Mouse (Mus musculus) left cerebral cortex, adult 8-10 months (tissue): ENCODE data around the gene Irak1bp1. TPM values are rescaled to one million over a fixed set of nuclear protein-coding genes. Genes with fewer than 3 reads are reported as not detected.

Experiments used
- DNase-seq, 2 experiments: peaks; one replicate each; pipeline ENCODE4 v3.0.0; 2022; ENCODE audit warnings: low spot score in 2 of 2
- total RNA-seq, 4 experiments: library from RNA; stranded (reverse); gene quantifications; 2 replicates each; pipeline ENCODE4 v1.2.4; 2022

Gene Irak1bp1
- total RNA-seq = 10 to 100 TPM; 15.0 to 17.6 (median 16.6) TPM

DNA sequence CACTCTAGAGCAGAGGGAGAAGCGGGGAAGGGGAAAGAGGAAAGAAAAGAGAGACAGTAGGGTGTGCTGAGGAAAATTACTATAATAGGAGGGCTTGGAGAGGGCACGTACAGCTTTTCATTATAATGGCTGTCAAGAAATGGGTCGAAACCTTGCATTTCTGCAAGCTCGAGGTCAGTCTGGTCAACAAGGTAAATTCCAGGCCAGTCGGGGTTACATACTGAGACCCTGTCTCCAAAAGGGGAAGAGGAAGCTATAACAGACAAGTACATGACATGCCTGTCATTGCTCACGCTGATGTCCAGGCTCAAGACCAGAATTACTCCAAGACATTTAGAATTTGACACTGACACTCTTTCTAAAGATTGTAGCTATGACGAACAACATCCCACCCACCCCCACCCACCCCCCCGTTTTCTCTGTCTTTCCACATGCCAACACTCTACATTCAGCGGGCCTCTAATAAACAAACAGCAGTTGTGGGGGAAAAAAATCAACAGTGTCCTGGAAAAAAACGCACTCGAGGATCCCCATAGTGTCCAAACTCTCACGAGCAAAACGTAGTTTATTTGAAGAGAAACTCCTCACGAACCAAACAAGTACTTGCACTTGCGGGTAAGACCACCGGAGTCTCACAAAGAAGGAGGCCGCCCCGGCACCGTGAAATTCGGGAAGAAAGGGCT lies at the start of gene Irak1bp1:
TSS of gene Irak1bp1 (plus strand) at position 534 of the 683 bp plus-strand sequence.
- DNase-seq = no peak

DNA sequence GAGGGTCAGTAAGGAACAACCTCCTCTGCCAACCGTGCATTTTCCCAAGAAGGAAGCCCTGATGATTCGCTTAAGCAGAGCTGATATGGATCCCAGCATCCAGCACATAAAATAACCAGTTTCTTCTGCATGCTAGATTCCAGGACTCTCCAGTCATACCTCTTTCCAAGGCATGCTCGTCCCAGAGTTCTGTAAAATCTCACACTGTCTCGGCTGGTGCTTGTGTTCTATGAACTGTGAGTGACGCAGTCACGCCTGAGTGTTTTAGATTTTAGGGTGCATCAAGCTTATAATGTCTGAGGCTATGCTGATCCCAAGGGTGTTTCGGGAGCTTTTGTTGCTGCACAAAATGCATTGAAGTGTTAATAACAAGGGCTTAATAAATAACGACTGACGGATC lies 41.0 kb upstream of the Irak1bp1 start:
- DNase-seq = no peak

DNA sequence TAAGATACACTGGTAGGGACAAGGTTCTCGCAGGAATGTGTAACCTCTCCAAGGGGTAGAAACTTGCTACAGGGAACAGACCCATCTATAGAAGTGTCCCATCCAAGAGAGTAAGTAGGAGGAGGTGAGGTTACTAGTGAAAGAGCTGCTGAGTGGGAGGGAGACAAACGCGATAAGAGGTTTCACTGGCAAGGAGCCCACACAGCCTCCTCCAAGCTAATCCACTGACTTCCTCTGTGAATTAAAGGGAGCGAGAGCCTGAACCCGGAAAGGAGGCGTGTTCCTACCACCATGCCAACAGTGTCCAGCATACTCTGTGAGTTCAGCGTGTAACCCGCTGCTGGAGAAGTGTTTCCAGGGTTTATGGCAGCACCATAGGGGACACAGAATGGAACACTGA lies 29.0 kb upstream of the Irak1bp1 start:
- no peak for DNase-seq

DNA sequence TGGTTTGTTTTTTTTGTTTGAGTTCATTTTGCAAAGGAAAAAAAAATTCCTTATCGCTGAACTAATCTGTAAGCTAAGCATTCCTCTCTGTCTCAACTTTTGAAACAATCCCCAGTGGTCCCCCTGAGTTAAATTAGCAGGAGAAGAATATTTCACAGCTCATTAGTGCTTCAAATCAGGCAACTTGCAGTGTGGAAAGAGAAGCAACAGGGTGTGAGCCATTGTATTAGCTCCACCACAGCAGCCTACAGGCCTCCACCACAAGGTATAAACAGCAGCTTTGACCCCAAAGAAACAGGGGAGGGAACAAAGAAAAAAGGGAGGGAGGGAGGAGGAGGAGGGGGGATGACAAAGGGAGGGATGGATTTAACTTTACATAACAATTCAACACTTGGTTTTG lies 22.2 kb upstream of the Irak1bp1 start:
- DNase-seq = no peak

DNA sequence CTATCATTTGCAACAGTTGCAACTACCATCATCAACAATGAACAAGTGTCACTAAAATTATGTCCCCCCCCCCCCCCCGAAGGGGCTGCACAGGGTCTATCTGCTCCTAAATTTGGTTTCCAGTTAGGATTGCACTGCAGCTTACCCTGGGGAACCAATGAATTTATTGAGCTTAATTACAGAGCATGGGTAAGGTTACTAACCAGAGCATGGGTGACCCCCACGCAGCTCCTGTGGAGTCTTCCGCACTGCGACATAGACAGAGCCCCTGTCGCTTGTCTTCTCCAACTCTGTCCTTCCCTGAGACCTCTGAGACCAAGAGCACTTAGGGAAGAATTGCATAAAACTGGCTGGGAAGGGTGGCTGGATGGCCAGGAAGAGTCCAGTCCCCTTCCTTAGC lies 21.7 kb upstream of the Irak1bp1 start:
- DNase-seq = no peak

DNA sequence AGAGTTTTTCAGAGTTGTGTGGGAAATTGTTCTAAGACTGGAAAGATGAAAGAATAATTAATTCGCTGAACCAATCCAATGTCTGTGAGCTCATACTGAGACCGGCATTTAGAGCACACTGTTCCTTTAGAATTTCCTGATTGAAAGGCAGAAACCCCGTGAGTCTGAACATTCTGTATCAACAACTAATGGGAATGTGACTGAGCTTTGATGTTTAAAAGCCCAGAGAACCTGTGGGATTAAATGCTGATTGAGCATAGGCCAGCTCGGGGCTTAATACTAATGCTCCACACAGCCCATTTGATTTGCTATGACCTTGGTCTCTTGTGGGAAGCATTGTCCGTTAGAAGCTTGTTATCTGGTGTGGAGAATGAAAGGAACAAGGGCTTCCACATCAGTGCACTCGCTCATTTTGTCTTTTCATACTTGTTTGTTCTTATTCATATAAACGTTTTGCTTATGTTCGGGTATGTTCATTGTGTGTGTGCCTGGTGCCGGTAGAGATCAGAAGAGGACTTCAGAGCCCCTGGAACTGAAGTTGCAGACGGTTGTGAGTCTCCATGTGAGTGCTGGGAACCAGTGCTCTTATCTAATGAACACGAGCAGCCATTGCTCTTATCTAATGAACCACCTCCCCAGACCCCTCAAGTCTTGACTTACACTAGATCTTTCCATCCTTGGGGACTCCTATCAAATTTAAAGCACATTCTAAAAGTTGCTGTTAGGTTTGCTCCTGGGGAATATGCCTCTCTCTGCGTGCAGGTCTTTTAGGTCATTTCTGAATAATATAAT lies 17.0 kb upstream of the Irak1bp1 start:
- no peak for DNase-seq

DNA sequence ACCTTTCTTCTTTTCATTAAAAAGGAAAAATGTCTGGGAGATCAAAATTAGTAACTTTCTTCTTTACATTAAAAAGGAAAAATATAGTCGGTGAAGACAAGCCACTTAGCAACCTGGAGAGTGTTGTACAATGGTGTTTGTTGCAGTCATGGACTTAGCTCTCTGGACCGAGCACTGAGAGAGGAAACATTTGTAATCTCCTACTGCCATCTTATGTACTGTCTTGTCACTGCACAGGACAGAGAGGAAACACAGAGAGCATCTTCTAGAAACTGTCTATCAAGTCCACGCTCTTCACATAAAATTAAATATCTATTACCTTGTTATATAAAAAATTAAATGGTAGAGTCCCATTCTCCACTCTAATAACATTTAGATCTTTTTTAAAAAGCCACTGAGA lies 14.8 kb upstream of the Irak1bp1 start:
- DNase-seq = no peak

DNA sequence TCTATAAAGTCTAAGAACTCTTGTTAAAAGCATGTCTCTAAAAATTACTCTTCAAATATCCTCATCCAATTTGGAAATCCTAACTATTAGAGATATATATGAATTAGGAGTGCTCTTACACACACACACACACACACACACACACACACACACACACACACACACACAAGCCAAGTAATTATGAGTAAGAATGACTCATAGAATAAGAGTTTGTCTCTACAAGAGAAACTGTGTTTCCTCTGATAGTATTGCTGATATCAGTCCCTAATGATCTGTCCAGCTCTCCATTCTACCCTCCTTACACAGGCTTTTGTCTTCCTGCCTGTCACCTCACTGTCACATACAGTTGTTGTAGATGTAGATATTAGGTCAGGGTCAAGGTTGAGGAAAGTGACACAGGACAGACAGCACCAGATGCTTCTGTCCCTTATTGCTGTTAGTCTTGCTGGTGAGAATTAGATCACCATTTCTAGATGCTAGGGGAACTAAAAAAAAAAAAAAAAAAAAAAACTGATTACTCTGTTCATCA lies 14.0 kb upstream of the Irak1bp1 start:
- no peak for DNase-seq

DNA sequence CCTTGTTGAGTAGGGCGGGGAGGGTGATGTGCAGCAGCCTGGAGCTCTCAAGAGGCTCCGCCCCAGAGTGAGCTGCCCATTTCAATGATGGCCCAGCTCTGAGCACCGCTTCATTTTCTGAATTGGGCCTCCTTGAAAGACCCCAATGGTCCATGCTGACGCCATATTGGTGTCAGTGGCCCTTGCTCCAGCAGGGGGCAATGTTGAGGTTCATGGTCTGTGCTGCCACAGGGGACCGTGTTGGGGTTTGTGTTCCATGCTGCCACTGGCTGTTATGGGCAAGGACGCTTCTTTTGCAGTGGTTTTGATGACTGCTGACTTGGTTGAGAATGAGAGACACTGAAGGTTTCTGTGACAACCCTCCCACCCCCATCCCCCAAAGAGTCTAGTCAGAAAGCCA lies 2.9 kb upstream of the Irak1bp1 start:
- DNase-seq = no peak

DNA sequence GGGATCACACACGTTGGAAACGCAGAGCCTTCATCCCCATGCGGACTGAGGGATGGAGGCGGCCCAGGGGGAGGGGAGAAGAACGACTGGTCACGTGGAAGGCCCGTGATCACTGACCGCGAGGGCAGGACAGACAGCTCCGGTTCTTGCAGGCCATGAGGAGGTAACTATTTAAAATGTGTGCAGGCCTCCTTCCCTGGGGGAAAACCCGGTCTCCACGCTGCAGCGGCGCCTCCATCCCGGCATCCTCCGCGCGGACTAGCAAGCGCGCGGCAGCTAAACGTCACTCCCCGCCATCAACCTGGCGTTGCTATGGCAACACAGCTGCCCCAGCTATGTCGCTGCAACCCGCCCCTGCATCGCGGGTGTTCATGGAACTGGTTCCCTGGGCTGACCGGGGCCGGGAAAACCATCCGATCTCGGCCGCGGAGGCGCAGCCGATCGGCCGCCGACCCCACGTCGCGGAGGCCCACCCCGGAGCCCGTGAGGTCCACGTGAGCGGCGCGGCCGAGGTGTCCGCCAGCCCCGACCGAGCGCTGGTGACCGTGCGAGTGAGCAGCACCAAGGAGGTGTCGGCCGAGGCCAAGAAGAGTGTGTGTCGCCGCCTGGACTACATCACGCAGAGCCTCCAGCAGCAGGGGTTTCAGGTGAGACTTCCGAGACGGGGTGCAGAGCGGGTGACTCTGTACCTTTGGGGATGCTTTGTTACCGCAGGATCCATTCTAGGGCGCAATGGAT lies 522 bp downstream of the Irak1bp1 start:
- peak; percentile 82 to 91 for DNase-seq

DNA sequence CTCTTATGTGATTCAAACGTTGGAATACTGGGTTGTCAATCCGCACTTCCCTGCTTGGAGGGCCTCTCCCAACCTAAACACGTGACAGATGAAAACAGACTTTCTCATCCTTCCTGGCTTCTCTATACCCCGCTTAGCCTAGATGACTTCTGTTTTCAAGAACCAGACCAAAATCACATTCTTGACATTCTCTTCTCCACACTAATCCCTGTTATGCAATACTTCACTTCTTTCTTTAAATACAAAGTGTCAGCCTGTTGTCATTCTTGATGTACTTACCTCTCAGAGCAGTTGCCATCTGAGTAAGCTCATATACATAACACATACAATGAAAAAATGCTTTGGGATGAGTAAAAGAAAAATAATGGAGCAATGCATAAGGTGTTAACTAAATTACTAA lies 2.6 kb downstream of the Irak1bp1 start:
- no peak for DNase-seq

DNA sequence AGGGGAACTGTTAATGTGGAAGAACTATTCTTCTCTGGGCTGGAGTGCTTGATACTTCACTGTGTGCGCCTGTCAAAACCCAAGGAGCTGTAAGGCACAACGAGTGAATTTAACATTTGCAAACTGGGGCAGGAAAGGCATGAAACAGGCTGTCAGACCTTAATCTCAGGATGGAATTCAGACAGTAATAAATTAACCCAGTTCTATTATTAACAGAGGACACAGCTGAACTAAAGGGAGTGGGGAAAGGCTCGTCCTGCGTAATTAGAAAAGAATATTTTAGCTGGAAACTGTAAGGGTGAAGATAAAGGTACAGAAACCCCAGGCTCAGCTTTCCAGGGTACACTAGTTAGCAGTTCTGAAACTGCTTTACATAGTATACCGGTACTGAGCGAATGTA lies 6.6 kb downstream of the Irak1bp1 start:
- DNase-seq = no peak

DNA sequence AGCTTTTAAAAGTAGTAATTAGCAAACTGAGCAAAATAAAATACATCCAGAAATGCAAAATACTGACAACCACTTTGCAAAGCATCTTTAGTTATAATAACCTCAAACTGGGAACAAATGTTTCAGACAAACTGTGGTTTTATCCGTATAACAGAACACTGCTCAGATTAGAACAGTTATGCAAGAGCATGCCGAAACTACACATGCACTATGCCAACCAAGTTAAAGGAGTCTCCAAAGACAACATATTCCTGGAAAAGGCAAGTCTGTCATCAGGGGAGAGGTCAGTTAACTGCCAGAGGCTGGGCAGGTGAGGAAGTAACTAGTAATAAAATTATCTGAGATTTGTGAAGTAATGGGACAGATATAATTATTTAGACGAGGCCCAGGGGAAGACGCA lies 13.3 kb downstream of the Irak1bp1 start:
- no peak for DNase-seq

DNA sequence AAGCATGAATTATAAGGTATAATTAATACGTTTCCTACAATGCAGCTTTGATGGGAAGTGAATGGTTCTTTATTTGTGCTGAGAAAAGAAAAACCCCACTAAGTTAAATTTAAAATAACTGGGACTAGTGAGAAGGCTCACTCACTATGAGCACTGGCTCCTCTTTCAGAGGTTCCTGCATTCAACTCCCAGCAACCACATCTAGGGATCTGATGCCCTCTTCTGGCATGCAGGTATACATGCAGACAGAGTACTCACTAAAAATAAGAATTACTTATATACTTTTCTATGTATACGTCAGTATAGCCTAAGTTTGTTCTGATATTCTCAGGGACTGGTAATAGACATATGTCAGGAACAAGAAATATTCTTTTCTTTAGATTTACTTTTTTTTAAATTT lies 24.7 kb downstream of the Irak1bp1 start:
- DNase-seq = no peak

DNA sequence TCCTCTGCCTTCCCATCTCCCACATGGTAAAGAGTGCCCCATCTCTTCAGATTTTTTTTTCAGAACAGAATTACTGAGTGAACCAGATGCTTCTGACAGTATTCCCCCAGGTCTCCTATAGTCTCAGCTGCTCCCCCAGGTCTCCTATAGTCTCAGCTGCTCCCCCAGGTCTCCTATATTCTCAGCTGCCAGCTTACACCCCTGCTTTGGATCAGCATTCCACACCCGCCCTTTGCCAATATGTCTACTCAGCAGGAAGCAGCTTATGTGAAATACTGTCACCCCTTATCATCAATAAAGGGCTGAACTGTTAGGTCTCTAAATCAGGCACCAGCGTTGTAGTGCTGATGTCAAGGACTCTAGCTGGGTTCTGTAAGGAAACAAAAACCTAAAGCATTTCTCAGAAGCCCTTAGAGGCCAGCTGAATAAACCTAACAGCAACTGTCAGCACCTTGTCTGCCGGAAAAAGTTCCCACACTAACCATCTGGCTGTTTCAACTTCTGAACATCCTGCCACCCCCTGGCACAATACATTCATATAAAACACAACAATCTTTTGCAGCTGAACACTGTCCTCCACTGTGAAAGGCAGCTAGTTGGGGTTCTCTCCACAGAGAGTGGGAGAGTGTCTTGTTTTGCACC lies 25.8 kb downstream of the Irak1bp1 start:
- peak in 1 of 2 experiments; percentile 41 for DNase-seq

DNA sequence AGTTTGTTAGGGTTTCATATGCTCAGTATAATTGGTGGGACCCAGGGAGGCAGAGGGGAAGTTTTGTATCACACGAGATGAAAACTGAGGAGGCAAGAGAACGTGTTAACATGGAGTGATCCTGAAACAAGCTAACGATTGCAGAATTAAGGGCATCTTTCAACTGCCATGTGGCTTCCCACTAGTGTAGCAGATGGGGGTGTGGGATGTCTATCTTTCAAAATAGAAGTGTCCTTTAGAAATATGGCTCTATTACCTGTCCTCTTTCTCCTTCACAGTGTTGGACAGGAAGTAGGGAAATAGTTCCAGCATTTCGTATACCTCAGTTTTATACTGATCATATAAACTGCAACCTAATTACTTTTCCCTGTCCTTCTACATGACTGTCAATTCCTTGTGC lies 26.9 kb downstream of the Irak1bp1 start:
- no peak for DNase-seq

DNA sequence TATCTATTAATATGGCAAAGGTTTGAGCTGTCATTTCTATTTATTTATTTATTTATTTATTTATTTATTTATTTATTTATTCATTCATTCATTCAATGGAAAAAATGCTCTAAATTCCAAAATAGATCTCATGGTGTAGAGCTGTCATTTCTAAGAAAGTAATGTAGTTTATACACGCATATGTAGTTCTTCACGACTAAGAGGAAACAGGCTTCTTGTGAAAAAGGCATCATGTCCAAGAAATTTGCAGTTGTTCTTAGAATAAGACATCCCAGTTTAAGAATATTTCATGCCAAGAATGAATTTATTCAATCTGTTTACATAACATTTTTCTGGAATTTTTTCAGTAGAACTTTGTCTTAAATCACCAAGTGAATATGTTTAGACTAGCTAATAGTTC lies 31.5 kb downstream of the Irak1bp1 start:
- DNase-seq = no peak

DNA sequence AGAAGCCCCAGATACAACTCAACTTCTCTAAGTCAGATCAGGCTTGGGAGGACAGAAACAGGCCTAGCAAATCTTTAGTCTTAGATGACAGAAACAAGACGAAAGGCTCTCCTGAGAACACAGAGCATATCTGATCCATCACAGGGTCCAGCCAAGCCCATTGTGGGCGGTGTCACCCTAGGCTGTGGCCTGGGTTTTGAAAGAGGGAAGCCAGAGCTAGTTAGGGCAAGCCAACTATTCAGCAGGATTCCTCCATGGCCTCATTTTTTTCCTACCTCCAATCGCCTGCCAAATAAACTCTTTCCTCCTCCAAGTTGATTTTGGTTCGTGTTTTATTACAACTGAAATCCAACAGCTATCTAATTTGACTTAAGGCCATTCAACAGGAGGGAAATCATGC lies 32.0 kb downstream of the Irak1bp1 start:
- no peak for DNase-seq

DNA sequence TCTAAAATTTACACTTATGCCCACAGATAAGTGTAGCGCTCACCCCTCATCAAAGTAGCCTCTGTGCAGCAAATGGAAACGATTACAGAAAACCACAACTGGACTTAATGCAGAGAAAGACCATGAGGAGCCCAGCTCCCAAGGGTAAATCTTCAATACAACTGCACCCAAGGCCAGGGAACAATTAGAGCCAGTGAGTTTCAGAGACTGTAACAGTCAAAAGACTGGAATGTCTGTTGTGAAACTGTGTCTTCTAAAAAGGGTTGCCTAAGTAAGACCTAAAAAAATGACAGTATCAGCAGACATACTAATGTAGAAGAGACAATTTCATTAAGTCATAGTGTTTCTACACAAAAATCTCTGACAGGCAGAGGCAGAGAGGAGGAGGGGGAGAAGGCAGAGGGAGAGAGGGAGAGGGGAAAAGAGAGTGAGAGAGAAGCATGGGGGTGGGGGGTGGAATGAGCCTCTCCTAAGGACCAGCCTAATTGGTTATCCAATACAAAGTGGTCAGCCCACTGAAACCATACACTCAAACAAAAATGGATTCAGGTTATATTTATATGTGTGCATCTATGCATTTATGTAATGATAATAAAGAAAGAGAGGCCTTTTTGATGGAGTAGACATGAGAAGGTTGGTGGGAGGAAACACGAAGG lies 32.6 kb downstream of the Irak1bp1 start:
- DNase-seq = no peak

DNA sequence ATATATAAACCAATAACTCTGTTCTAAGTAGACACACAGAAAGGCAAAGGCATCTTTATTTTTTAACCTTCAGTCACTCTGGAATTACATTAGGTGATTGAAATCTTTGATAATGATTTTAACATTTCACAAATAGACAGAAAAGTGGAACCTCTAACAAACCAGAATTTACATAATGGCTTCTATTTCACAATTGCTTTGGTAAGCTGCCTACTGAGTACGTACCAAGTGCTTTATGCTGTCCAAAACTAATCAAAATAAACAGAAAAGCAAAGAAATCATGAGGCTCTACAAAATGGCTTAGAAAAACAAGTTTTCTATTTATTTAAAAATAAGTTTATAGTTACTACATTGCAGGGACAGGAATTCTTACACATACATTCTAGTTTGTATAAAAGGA lies 36.8 kb downstream of the Irak1bp1 start:
- no peak for DNase-seq

DNA sequence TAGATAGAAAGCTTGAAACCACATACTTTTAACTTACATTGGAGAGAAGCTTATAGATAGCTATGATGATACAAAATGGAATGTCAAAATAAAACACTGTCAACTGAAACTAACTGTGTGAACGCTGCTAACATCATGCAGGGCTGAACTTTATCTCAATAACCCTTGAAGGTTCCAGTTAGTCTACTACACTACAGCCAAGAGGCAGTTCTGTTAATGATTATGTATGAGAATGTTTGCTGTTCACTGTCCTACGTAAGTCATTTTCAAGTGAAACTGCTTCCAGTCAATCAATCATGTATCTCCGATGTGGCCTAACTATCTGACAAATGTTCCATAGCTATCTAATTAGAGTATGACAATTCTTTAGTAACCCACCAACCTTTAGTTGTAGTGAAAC lies 38.4 kb downstream of the Irak1bp1 start:
- DNase-seq = no peak
